Mouse (Mus musculus): ENCODE data around the gene Slc25a22. TPM values are rescaled to one million over a fixed set of nuclear protein-coding genes. Genes with fewer than 3 reads are reported as not detected.
A peak's percentile ranks its signal among the peaks of the same experiment; 100 is the strongest.

Gene Slc25a22
- total RNA-seq, 2 experiments from 2014 or later = 4.9 to 18.8 TPM

DNA sequence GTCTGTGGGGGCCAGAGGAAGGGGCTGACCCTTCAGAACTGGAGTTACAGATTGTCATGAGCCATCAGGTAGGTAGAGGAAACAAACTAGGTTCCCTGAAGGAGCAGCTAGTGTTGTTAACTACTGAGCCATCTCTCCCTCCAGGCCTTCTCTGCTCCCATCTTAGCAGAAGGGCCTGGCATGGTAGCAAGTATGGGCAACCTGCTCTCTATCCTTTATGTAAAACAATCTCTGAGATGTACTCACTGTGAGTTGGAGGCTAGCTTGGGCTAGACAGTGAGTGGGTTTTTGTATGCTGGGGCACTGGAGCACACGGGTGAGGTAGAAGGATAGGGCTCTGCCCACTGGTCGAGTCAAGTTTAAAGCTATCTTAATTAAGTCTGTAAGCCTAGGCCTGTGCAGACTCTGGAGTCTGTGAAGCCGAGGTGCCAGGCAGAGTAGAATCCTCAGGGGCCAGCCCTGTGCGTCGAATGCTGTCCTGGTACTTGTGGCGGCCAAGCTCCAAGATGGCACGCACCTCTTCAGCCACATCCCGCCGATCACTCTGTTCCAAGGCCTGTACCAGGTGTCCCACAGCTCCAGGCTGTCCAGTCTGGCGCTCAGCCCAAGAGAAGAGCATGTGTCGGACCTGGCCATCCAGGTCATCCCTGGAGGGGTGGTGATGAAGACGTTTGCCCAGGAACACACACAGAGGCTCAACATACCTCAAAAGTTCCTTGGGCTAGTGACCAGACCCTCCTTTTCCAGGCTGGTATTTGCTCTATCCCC lies 693 bp upstream of the Slc25a22 start:
- ATAC-seq (replicated peaks; ENCODE audit: poor library complexity, severe bottlenecking) = no peak

DNA sequence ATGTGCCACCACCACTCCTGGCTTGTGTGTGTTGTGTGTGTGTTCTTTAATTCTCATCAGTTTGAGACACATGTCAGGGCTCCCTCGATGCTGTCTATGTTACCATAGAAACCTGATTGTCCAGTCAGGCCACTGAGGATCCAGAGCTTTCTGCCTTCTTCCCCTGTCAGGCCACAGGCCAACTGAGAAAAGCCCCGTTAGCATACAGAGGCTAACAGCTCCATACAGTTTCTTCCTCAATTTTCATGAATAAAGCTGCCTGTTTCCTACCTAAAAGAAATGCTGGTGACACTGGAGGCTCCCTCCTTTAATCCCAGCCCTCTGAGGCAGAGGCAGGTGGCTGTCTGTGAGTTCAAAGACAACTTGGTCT lies 1.2 kb downstream of the Slc25a22 start:
- ATAC-seq (replicated peaks; ENCODE audit: poor library complexity, severe bottlenecking) = no peak

- ATAC-seq (replicated peaks; ENCODE audit: poor library complexity, severe bottlenecking) = no peak
Observed at GRCm38 (mm10) chr7:141435856-141436522, 1.7 kb downstream of the Slc25a22 start.

GRCm38 (mm10) chr7:141435129-141435855 lies 2.4 kb downstream of the Slc25a22 start:
- ATAC-seq (replicated peaks; ENCODE audit: poor library complexity, severe bottlenecking) = peak; percentile 71

- ATAC-seq (replicated peaks; ENCODE audit: poor library complexity, severe bottlenecking) = no peak; the same call in 1 of the 2 replicates
Observed at GRCm38 (mm10) chr7:141434464-141434863, 3.2 kb downstream of the Slc25a22 start.

GRCm38 (mm10) chr7:141433517-141434400 lies 3.9 kb downstream of the Slc25a22 start:
- no peak for ATAC-seq (replicated peaks; ENCODE audit: poor library complexity, severe bottlenecking)

DNA sequence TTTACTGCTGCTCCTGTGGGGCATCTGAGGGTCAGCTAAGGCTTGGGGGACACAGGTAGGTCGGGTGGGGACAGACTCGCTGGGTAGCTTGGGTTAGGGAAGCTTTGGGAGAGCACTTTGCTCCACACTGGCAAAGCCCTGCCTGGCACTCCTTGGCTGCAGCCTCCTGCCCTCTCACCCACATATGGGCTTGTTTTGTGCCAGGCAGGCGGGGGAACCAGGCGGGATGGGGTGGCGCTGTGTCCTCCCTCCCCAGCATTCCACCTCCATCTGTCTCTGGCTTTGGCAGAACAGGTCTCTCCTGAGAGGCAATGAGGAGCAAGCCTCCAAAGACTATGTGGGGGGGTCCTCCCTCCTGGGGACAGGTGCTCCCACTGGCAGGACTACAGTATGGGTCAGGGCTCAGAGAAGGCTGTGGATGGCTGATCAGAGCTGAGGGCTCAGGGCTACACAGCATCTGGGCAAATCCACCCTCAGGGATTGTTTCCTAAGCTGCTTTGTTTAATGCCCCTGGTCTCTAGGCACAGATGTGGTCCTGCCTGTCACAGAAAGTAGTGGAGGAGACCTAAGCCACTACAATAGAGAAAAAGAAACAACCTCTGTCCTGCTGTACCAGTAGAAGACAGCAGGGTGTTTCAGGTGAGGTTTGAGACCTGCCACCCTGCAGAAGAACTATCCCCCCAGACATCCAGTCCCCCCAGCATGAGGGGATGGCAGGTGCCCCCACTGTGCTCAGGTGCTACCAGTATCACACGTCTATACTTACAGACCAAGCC lies 4.8 kb downstream of the Slc25a22 start:
- no peak for ATAC-seq (replicated peaks; ENCODE audit: poor library complexity, severe bottlenecking)

DNA sequence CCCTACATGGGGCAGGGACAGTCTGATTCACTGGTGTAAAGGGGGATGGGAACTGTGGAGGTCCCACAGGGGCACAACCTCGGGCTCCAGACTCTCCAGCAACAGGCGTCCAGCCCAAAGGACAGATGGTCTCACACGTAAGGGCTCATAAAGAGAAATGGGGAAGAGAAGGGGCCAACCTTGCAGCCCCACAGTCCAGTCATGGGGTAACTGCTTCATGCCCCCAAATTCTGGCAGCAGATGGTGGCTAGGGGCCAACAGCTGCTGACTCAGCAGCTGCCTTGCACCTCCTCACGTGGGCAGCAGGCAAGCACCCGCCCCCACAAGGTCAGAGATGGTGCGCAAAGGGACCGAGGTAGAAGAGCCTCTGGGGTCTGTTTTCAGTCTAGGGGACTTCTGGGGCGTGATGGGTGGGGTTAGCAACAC lies 5.5 kb downstream of the Slc25a22 start:
- ATAC-seq (replicated peaks; ENCODE audit: poor library complexity, severe bottlenecking) = no peak

- no peak for ATAC-seq (replicated peaks; ENCODE audit: poor library complexity, severe bottlenecking)
Observed at GRCm38 (mm10) chr7:141431434-141432185, 6.1 kb downstream of the Slc25a22 start.

DNA sequence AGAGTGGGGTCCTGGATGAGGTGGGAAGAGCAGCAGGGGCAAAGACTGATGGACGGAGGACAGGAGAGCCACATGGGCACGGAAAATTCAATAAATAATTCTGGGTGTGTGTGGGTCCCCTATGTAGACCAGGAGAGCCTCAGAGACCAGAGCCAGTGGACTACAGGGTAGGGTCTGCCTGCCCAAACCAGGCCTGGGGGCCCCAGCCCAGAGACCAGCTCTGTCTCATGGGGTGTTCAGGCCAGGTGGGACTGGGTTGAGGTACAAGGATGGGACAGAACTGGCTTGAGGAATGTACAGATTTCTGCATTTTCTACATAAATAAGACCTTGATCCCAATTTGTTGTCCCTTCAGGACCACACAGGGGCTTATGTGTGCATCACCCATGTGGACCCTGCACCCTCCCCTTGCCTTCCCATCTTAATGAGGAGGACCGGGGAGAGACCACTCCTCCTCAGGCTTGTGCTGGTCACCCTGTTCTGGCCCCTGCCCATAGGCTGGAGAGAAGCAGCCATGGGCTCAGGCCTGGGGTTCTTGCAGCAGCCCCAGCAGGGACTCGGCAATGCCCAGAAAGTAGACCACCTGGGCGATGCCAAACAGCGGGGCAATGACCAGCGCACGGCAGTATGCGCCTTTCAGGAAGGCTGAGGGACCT lies 7.0 kb downstream of the Slc25a22 start:
- ATAC-seq (replicated peaks; ENCODE audit: poor library complexity, severe bottlenecking) = no peak

- ATAC-seq (replicated peaks; ENCODE audit: poor library complexity, severe bottlenecking) = no peak
Observed at GRCm38 (mm10) chr7:141429840-141430584, 7.7 kb downstream of the Slc25a22 start.

DNA sequence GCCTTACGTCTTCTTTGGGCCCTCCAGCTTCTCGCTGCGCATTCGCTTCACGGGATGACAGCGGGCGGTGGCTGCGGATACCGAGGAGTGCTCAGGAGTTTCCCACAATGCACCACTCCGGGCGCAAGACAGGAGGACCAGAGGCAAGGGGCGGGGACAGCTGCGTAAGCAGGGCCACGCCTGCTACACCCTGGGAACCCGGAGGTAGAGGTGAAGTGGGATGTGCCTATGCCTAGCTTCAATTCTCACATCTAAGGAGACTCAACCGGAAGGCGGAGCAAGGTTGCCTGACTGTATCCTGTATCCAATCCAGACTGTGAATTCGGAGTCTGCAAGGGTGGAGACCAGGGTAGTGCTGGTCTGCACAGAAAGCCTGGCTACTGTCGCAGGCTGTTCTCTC lies 8.4 kb downstream of the Slc25a22 start, which contains the start of gene Cend1:
Cend1 (minus strand) TSS at position 182 of the 400 bp plus-strand sequence.
- ATAC-seq (replicated peaks; ENCODE audit: poor library complexity, severe bottlenecking) = no peak

DNA sequence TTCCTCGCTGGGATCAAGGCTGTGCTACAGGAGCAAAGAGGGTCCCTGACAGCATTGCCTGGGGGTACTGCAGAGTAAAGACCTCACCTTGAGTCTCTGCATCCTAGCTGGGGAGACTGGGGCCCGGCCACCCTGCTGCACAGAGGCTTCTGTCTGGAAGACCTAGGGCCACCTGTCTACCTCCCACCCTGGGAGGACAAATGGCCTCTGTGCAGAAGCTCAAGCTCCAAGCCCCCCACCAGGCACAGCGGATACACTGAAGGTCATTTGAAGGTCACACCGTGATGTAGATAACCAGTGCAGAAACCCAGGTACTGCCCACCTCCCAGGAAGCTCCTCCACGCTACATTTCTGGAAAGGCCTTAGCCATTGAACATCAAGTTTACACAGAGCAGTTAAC lies 9.0 kb downstream of the Slc25a22 start:
- ATAC-seq (replicated peaks; ENCODE audit: poor library complexity, severe bottlenecking) = no peak

DNA sequence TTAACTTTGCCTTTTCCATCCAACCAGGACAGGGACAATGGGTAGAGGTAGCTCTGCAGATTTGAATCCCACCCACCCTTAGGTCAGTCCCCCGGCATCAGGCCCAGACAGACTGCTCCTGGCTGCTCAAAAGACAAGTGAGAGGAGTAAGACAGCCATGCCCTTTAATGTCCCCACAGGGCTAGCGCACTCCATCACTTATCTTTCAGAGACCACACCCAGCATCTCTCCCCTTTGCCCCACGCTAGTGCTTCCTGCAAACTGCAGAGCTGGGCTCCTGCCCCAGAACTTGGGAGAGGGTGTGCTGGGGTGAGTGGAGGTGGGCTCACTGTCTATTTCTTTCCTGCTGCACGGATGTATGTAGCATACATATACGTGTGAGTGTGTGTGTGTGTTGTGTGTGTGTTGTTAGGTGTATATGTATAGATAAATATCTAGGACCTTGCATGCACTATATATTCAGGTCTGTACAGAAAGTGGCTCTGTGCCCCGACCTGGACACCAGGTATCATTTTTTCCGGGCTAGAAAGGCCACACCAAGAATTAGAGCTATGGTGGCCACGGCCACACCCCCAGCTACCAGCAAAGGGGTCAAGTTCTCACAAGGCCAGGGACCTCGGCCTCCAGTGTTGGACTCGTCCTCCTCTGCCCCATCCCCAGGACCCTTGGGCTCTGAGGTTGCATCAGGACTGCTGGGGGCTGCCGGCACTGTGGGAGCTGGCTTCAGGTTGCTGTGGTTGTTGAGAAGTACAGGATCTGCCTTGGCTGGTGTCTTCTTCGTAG lies 10.6 kb downstream of the Slc25a22 start:
- ATAC-seq (replicated peaks; ENCODE audit: poor library complexity, severe bottlenecking) = no peak

- no peak for ATAC-seq (replicated peaks; ENCODE audit: poor library complexity, severe bottlenecking)
Observed at GRCm38 (mm10) chr7:141423811-141424210, 13.9 kb downstream of the Slc25a22 start.

GRCm38 (mm10) chr7:141420030-141420702 lies 17.5 kb downstream of the Slc25a22 start:
- no peak for ATAC-seq (replicated peaks; ENCODE audit: poor library complexity, severe bottlenecking)

Measured in granulocyte monocyte progenitor cell, adult 5-6 weeks (primary cell).